12 mouse cellular contexts compared by ENCODE assay signal in genomic region chr4:137447363-137448196, GRCm38 (mm10). TPM values are rescaled to one million over a fixed set of nuclear protein-coding genes. Genes with fewer than 3 reads are reported as not detected.
DNase-seq lines count a peak whose midpoint lies in the region; ATAC-seq and TF ChIP-seq lines count a peak whose summit lies in the region.
"Had no signal": no experiment of that assay in that cellular context is flagged by ENCODE, and none has a peak within 500 bp of the region (broad histone marks: within the 10 kb centered on the region; RNA-seq: fewer than 3 reads in every experiment).

No protein-coding gene starts in this region.

- TF ChIP-seq EP300 in stomach, postnatal 0 days (optimal IDR thresholded peaks at IDR 0.05): no peak

- no peak overlapping the region for H3K4me3 ChIP-seq in embryonic facial prominence, embryonic 13.5 days
- no peak overlapping the region for H3K4me3 ChIP-seq in embryonic facial prominence, embryonic 10.5 days
- H3K4me3 ChIP-seq in midbrain, embryonic 14.5 days (replicated peaks; ENCODE audit: low read depth, low read length): no peak overlapping the region
- H3K4me3 ChIP-seq in midbrain, embryonic 16.5 days (ENCODE audit: low read depth, low read length): no peak overlapping the region
- H3K4me3 ChIP-seq in stomach, postnatal 0 days (ENCODE audit: low read depth, low read length): no peak overlapping the region
- H3K4me3 ChIP-seq: midbrain, embryonic 12.5 days had no signal

- no peaks in the 10 kb centered on the region for H3K27me3 ChIP-seq in embryonic facial prominence, embryonic 13.5 days
- H3K27me3 ChIP-seq in embryonic facial prominence, embryonic 10.5 days (replicated peaks; ENCODE audit: low read depth, poor library complexity, severe bottlenecking): no peaks in the 10 kb centered on the region
- no peaks in the 10 kb centered on the region for H3K27me3 ChIP-seq in midbrain, embryonic 14.5 days (ENCODE audit: control insufficient read depth, insufficient read depth, low read length)
- H3K27me3 ChIP-seq in midbrain, embryonic 16.5 days (ENCODE audit: control insufficient read depth, insufficient read depth, low read depth, low read length): no peaks in the 10 kb centered on the region
- H3K27me3 ChIP-seq in stomach, postnatal 0 days (ENCODE audit: control insufficient read depth, insufficient read depth, low read length): no peaks in the 10 kb centered on the region
- H3K27me3 ChIP-seq: midbrain, embryonic 12.5 days had no signal

- no peak overlapping the region for H3K9ac ChIP-seq in embryonic facial prominence, embryonic 13.5 days
- no peak overlapping the region for H3K9ac ChIP-seq in midbrain, embryonic 14.5 days (replicated peaks; ENCODE audit: low read length)
- H3K9ac ChIP-seq in midbrain, embryonic 16.5 days (ENCODE audit: low read depth, low read length): no peak overlapping the region
- no peak overlapping the region for H3K9ac ChIP-seq in stomach, postnatal 0 days (ENCODE audit: low read length)
- H3K9ac ChIP-seq: midbrain, embryonic 12.5 days had no signal

- DNase-seq in embryonic facial prominence, embryonic 10.5 days (ENCODE audit: low spot score): no peak
- peak; percentile 9 for DNase-seq in midbrain, embryonic 14.5 days
- peak; percentile 43 for DNase-seq in heart, postnatal 4 days
- no peak for DNase-seq in stomach, postnatal 0 days (ENCODE audit: low spot score)
- no peak for DNase-seq in spleen, postnatal 10 days (ENCODE audit: low spot score in 2 of 2)
- DNase-seq in cerebellum, postnatal 14 days: no peak
- DNase-seq: cerebellum, adult 11-12 months; thymus, postnatal 25 days had no signal

- H3K36me3 ChIP-seq in embryonic facial prominence, embryonic 13.5 days: no peaks in the 10 kb centered on the region
- H3K36me3 ChIP-seq in embryonic facial prominence, embryonic 10.5 days (replicated peaks): no peaks in the 10 kb centered on the region
- no peaks in the 10 kb centered on the region for H3K36me3 ChIP-seq in midbrain, embryonic 14.5 days (ENCODE audit: control insufficient read depth, insufficient read depth, low read length)
- no peaks in the 10 kb centered on the region for H3K36me3 ChIP-seq in midbrain, embryonic 16.5 days (ENCODE audit: control insufficient read depth, insufficient read depth, low read length)
- no peaks in the 10 kb centered on the region for H3K36me3 ChIP-seq in stomach, postnatal 0 days (ENCODE audit: control insufficient read depth, insufficient read depth, low read length)
- H3K36me3 ChIP-seq: midbrain, embryonic 12.5 days had no signal

- peaks cover 22% of the 10 kb centered on the region for H3K4me1 ChIP-seq in embryonic facial prominence, embryonic 13.5 days
- H3K4me1 ChIP-seq in embryonic facial prominence, embryonic 10.5 days: peaks cover 14% of the 10 kb centered on the region
- no peaks in the 10 kb centered on the region for H3K4me1 ChIP-seq in midbrain, embryonic 14.5 days (ENCODE audit: control insufficient read depth, insufficient read depth, low read length)
- no peaks in the 10 kb centered on the region for H3K4me1 ChIP-seq in midbrain, embryonic 16.5 days (ENCODE audit: control insufficient read depth, insufficient read depth, low read length)
- peaks cover 7% of the 10 kb centered on the region for H3K4me1 ChIP-seq in stomach, postnatal 0 days (replicated peaks; ENCODE audit: control insufficient read depth, insufficient read depth)

- H3K27ac ChIP-seq in embryonic facial prominence, embryonic 13.5 days: peak overlapping the region; percentile 58; the same call in 1 of the 2 replicates
- H3K27ac ChIP-seq in embryonic facial prominence, embryonic 10.5 days (replicated peaks): no peak overlapping the region
- no peak overlapping the region for H3K27ac ChIP-seq in midbrain, embryonic 14.5 days (replicated peaks; ENCODE audit: low read depth, low read length)
- H3K27ac ChIP-seq in midbrain, embryonic 16.5 days (ENCODE audit: low read length): no peak overlapping the region
- peak overlapping the region; percentile 45; the same call in 1 of the 2 replicates for H3K27ac ChIP-seq in stomach, postnatal 0 days (replicated peaks)
- H3K27ac ChIP-seq: midbrain, embryonic 12.5 days had no signal

- ATAC-seq in embryonic facial prominence, embryonic 13.5 days (ENCODE audit: insufficient number of reproducible peaks, insufficient read depth, low FRiP score, low TSS enrichment, low read depth): no peak
- no peak for ATAC-seq in midbrain, embryonic 14.5 days (ENCODE audit: low FRiP score, low TSS enrichment)
- ATAC-seq in midbrain, embryonic 16.5 days: no peak
- 0 out of 2 replicates have a peak, but pooled peaks have one; percentile 9 for ATAC-seq in stomach, postnatal 0 days (ENCODE audit: low FRiP score, low TSS enrichment)

- H3K4me2 ChIP-seq in embryonic facial prominence, embryonic 13.5 days: peak overlapping the region; percentile 30; the same call in 1 of the 2 replicates
- no peak overlapping the region for H3K4me2 ChIP-seq in midbrain, embryonic 14.5 days (ENCODE audit: low read length)
- H3K4me2 ChIP-seq in midbrain, embryonic 16.5 days (ENCODE audit: low read length): no peak overlapping the region
- H3K4me2 ChIP-seq in stomach, postnatal 0 days (replicated peaks; ENCODE audit: low read depth): no peak overlapping the region
- H3K4me2 ChIP-seq: midbrain, embryonic 12.5 days had no signal

- no peaks in the 10 kb centered on the region for H3K9me3 ChIP-seq in embryonic facial prominence, embryonic 13.5 days
- H3K9me3 ChIP-seq in embryonic facial prominence, embryonic 10.5 days: no peaks in the 10 kb centered on the region
- H3K9me3 ChIP-seq in midbrain, embryonic 14.5 days (ENCODE audit: control insufficient read depth, low read length): no peaks in the 10 kb centered on the region
- H3K9me3 ChIP-seq in midbrain, embryonic 16.5 days (replicated peaks; ENCODE audit: control insufficient read depth, low read length, poor library complexity, severe bottlenecking): no peaks in the 10 kb centered on the region
- H3K9me3 ChIP-seq in stomach, postnatal 0 days (ENCODE audit: control insufficient read depth, low read length): no peaks in the 10 kb centered on the region
- H3K9me3 ChIP-seq: midbrain, embryonic 12.5 days had no signal

- WGBS in embryonic facial prominence, embryonic 13.5 days: 57% methylated on average over 7 of the region's 7 CpGs
- 62% methylated on average over 7 of the region's 7 CpGs for WGBS in embryonic facial prominence, embryonic 10.5 days
- WGBS in midbrain, embryonic 14.5 days: 64% methylated on average over 7 of the region's 7 CpGs
- WGBS in midbrain, embryonic 16.5 days: 74% methylated on average over 7 of the region's 7 CpGs
- WGBS in stomach, postnatal 0 days: 37% methylated on average over 7 of the region's 7 CpGs

- no peak for TF ChIP-seq CTCF in stomach, postnatal 0 days (IDR thresholded peaks at IDR 0.05; ENCODE audit: low read depth)

RNA-seq across cellular contexts. Expression of gene 1700013G24Rik, which starts 5.5 kb away (rescaled TPM):
- not detected in 2 replicates for polyA plus RNA-seq in embryonic facial prominence, embryonic 13.5 days (2015; fragmentation: Nextera tagmentation; extraction: Ambion mirVana)
- polyA plus RNA-seq in embryonic facial prominence, embryonic 10.5 days (2016; fragmentation: Nextera tagmentation; extraction: Ambion mirVana): not detected in 2 replicates
- not detected in 2 replicates for polyA plus RNA-seq in midbrain, embryonic 14.5 days (2014; fragmentation: Nextera tagmentation; extraction: Ambion mirVana)
- not detected in 2 replicates for polyA plus RNA-seq in midbrain, embryonic 16.5 days (2015; fragmentation: Nextera tagmentation; extraction: Ambion mirVana)
- total RNA-seq in heart, postnatal 4 days (2021): not detected
- not detected in 2 replicates for polyA plus RNA-seq in stomach, postnatal 0 days (2015; fragmentation: Nextera tagmentation; extraction: Ambion mirVana)
- total RNA-seq: left cerebral cortex, adult 18-20 months had no signal
- polyA plus RNA-seq: midbrain, embryonic 12.5 days had no signal

RNA-seq across cellular contexts. Expression of gene Cela3b, which starts 17.2 kb away (rescaled TPM):
- 0.29 TPM in 1 of 2 replicates, not detected in the other for polyA plus RNA-seq in embryonic facial prominence, embryonic 13.5 days (2015; fragmentation: Nextera tagmentation; extraction: Ambion mirVana)
- not detected in 2 replicates for polyA plus RNA-seq in embryonic facial prominence, embryonic 10.5 days (2016; fragmentation: Nextera tagmentation; extraction: Ambion mirVana)
- not detected in 2 replicates for polyA plus RNA-seq in midbrain, embryonic 14.5 days (2014; fragmentation: Nextera tagmentation; extraction: Ambion mirVana)
- not detected in 2 replicates for polyA plus RNA-seq in midbrain, embryonic 16.5 days (2015; fragmentation: Nextera tagmentation; extraction: Ambion mirVana)
- total RNA-seq in heart, postnatal 4 days (2021): not detected
- 4.1 and 4.8 TPM in 2 replicates for polyA plus RNA-seq in stomach, postnatal 0 days (2015; fragmentation: Nextera tagmentation; extraction: Ambion mirVana)
- total RNA-seq: left cerebral cortex, adult 18-20 months had no signal
- polyA plus RNA-seq: midbrain, embryonic 12.5 days had no signal

RNA-seq across cellular contexts. Expression of gene Hspg2, which starts 21.0 kb away (rescaled TPM):
- 28.2 and 30.0 TPM in 2 replicates for polyA plus RNA-seq in embryonic facial prominence, embryonic 13.5 days (2015; fragmentation: Nextera tagmentation; extraction: Ambion mirVana)
- polyA plus RNA-seq in embryonic facial prominence, embryonic 10.5 days (2016; fragmentation: Nextera tagmentation; extraction: Ambion mirVana): 17.4 and 19.6 TPM in 2 replicates
- polyA plus RNA-seq in midbrain, embryonic 14.5 days (2014; fragmentation: Nextera tagmentation; extraction: Ambion mirVana): 2.0 and 7.6 TPM in 2 replicates
- polyA plus RNA-seq in midbrain, embryonic 16.5 days (2015; fragmentation: Nextera tagmentation; extraction: Ambion mirVana): 3.4 and 3.6 TPM in 2 replicates
- total RNA-seq in heart, postnatal 4 days (2021): 100 to 1,000 TPM; 467 to 506 TPM
- 16.0 and 18.8 TPM in 2 replicates for polyA plus RNA-seq in stomach, postnatal 0 days (2015; fragmentation: Nextera tagmentation; extraction: Ambion mirVana)

RNA-seq across cellular contexts. Expression of gene Cela3a, which starts 38.0 kb away (rescaled TPM):
- not detected in 2 replicates for polyA plus RNA-seq in embryonic facial prominence, embryonic 13.5 days (2015; fragmentation: Nextera tagmentation; extraction: Ambion mirVana)
- not detected in 2 replicates for polyA plus RNA-seq in embryonic facial prominence, embryonic 10.5 days (2016; fragmentation: Nextera tagmentation; extraction: Ambion mirVana)
- not detected in 2 replicates for polyA plus RNA-seq in midbrain, embryonic 14.5 days (2014; fragmentation: Nextera tagmentation; extraction: Ambion mirVana)
- polyA plus RNA-seq in midbrain, embryonic 16.5 days (2015; fragmentation: Nextera tagmentation; extraction: Ambion mirVana): not detected in 2 replicates
- total RNA-seq in heart, postnatal 4 days (2021): not detected
- polyA plus RNA-seq in stomach, postnatal 0 days (2015; fragmentation: Nextera tagmentation; extraction: Ambion mirVana): not detected in 2 replicates
- total RNA-seq: left cerebral cortex, adult 18-20 months had no signal
- polyA plus RNA-seq: midbrain, embryonic 12.5 days had no signal

Comparison
In these comparisons a context has a peak if more than half of its experiments do, and no peak if none do; other contexts are left out.
1. H3K27ac ChIP-seq: peak in embryonic facial prominence, embryonic 13.5 days (single experiment) and stomach, postnatal 0 days (single experiment); none in embryonic facial prominence, embryonic 10.5 days (single experiment), midbrain, embryonic 14.5 days (single experiment) and midbrain, embryonic 16.5 days (single experiment).
2. DNase-seq: peak in midbrain, embryonic 14.5 days (single experiment) and heart, postnatal 4 days (single experiment); none in embryonic facial prominence, embryonic 10.5 days (single experiment), stomach, postnatal 0 days (single experiment), spleen, postnatal 10 days (0 of 2) and cerebellum, postnatal 14 days (0 of 2).